In the genomic region with DNA sequence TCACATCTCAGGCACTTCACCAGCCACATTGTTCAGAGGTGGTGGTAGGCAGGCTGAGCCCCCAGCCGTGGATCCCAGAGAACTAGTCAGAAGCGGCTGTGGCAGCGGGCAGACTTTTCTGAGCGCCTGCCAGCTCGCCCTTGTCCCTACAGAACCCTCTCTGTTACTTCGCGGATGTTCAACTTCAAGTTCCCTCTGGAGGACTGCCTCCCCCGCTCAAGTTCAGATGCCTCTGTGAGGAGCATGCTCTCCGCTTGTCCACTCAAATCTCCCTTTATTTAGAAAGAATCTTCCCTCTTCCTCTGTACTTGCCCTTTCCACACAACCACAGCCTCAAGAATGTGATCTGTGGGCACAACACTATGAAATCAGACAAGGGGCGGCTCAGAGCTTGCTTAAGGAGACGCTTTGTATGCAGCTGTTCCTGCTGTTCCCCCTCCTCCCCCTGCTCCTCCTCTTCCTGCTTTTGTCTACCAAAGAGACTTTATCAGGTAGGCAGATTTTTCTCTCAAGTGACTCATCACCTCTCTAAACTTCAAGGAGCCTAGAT, we compare ENCODE assay signal across 9 mouse cellular contexts. TPM values are rescaled to one million over a fixed set of nuclear protein-coding genes. Genes with fewer than 3 reads are reported as not detected.
A peak's percentile ranks its signal among the peaks of the same experiment; 100 is the strongest.
DNase-seq lines count a peak whose midpoint lies in the region; ATAC-seq lines count a peak whose summit lies in the region.
"Had no signal": no experiment of that assay in that cellular context is flagged by ENCODE, and none has a peak within 500 bp of the region (broad histone marks: within the 10 kb centered on the region; RNA-seq: fewer than 3 reads in every experiment).

No protein-coding gene starts in this region.

- intact Hi-C loops in heart, postnatal 10 days (cut with DNase I) = loop anchor here (2.0 kb wide), 1 partner anchor 41 kb away; no protein-coding TSS in a partner anchor
- intact Hi-C loops in left cerebral cortex, postnatal 25 days (cut with DNase I) = no loop called here

- peak; percentile 27; the same call in 1 of the 2 replicates for ATAC-seq in embryonic facial prominence, embryonic 13.5 days (ENCODE audit: insufficient number of reproducible peaks, insufficient read depth, low FRiP score, low TSS enrichment, low read depth)
- ATAC-seq in midbrain, embryonic 15.5 days (replicated peaks) = 0 out of 2 replicates have a peak, but pooled peaks have one; percentile 37

- 0 out of 2 replicates have a peak overlapping the region, but pooled peaks have one; percentile 13 for H3K4me3 ChIP-seq in embryonic facial prominence, embryonic 13.5 days
- H3K4me3 ChIP-seq in midbrain, embryonic 15.5 days = no peak overlapping the region
- H3K4me3 ChIP-seq: limb, embryonic 12.5 days had no signal

- H3K9ac ChIP-seq in embryonic facial prominence, embryonic 13.5 days = 0 out of 2 replicates have a peak overlapping the region, but pooled peaks have one; percentile 44
- H3K9ac ChIP-seq in midbrain, embryonic 15.5 days = no peak overlapping the region
- H3K9ac ChIP-seq: limb, embryonic 12.5 days had no signal

- H3K27me3 ChIP-seq in embryonic facial prominence, embryonic 13.5 days = no peaks in the 10 kb centered on the region
- no peaks in the 10 kb centered on the region for H3K27me3 ChIP-seq in midbrain, embryonic 15.5 days (replicated peaks)
- H3K27me3 ChIP-seq: limb, embryonic 12.5 days had no signal

- peak overlapping the region; percentile 43 for H3K4me2 ChIP-seq in embryonic facial prominence, embryonic 13.5 days
- peak overlapping the region; percentile 12; the same call in 1 of the 2 replicates for H3K4me2 ChIP-seq in midbrain, embryonic 15.5 days
- H3K4me2 ChIP-seq: limb, embryonic 12.5 days had no signal

- peak; percentile 11 for DNase-seq in layer of hippocampus, adult 11-12 months (ENCODE audit: low spot score)
- DNase-seq in layer of hippocampus, adult 9-10 months (ENCODE audit: low spot score) = no peak
- peak; percentile 46 to 53 for DNase-seq in heart, postnatal 10 days
- DNase-seq in left cerebral cortex, postnatal 25 days (ENCODE audit: low spot score in 2 of 2) = peak; percentile 7 to 32
- DNase-seq in thymus, postnatal 25 days = peak; percentile 37
- no peak for DNase-seq in adipocyte (ENCODE audit: low spot score)

- H3K36me3 ChIP-seq in embryonic facial prominence, embryonic 13.5 days = no peaks in the 10 kb centered on the region
- no peaks in the 10 kb centered on the region for H3K36me3 ChIP-seq in midbrain, embryonic 15.5 days (replicated peaks)
- H3K36me3 ChIP-seq: limb, embryonic 12.5 days had no signal

- H3K9me3 ChIP-seq in embryonic facial prominence, embryonic 13.5 days = no peaks in the 10 kb centered on the region
- H3K9me3 ChIP-seq in midbrain, embryonic 15.5 days = no peaks in the 10 kb centered on the region
- H3K9me3 ChIP-seq: limb, embryonic 12.5 days had no signal

- H3K4me1 ChIP-seq in embryonic facial prominence, embryonic 13.5 days = peaks cover 15% of the 10 kb centered on the region; the same call in 1 of the 2 replicates
- H3K4me1 ChIP-seq in midbrain, embryonic 15.5 days = no peaks in the 10 kb centered on the region
- H3K4me1 ChIP-seq: limb, embryonic 12.5 days had no signal

- H3K27ac ChIP-seq in embryonic facial prominence, embryonic 13.5 days = peak overlapping the region; percentile 87
- H3K27ac ChIP-seq in midbrain, embryonic 15.5 days = no peak overlapping the region
- H3K27ac ChIP-seq: limb, embryonic 12.5 days had no signal

- WGBS in embryonic facial prominence, embryonic 13.5 days = 37% methylated on average over 11 of the region's 11 CpGs
- WGBS in midbrain, embryonic 15.5 days = 51% methylated on average over 11 of the region's 11 CpGs

RNA-seq across cellular contexts. Expression of a gene that starts 42.9 kb away (rescaled TPM):
- 101 and 102 TPM in 2 replicates for polyA plus RNA-seq in embryonic facial prominence, embryonic 13.5 days (2015; fragmentation: Nextera tagmentation; extraction: Ambion mirVana)
- 10 to 100 TPM; 77.6 to 80.3 TPM for total RNA-seq in heart, postnatal 10 days (2021)
- total RNA-seq in left cerebral cortex, postnatal 25 days (2021) = 10 to 100 TPM; 53.8 to 58.0 TPM
- 19.7 and 21.1 TPM in 2 replicates for polyA plus RNA-seq in midbrain, embryonic 15.5 days (2015; fragmentation: Nextera tagmentation; extraction: Ambion mirVana)

RNA-seq across cellular contexts. Expression of a gene that starts 52.0 kb away (rescaled TPM):
- 3.6 and 4.5 TPM in 2 replicates for polyA plus RNA-seq in embryonic facial prominence, embryonic 13.5 days (2015; fragmentation: Nextera tagmentation; extraction: Ambion mirVana)
- total RNA-seq in heart, postnatal 10 days (2021) = 1 to 10 TPM; 2.7 to 2.9 TPM
- under 1 TPM; 0.11 to 0.34 TPM for total RNA-seq in left cerebral cortex, postnatal 25 days (2021)
- polyA plus RNA-seq in midbrain, embryonic 15.5 days (2015; fragmentation: Nextera tagmentation; extraction: Ambion mirVana) = 1.4 and 1.7 TPM in 2 replicates

Comparison
In these comparisons a context has a peak if more than half of its experiments do, and no peak if none do; other contexts are left out.
1. DNase-seq: peak in layer of hippocampus, adult 11-12 months (single experiment), heart, postnatal 10 days (2 of 2), left cerebral cortex, postnatal 25 days (2 of 2) and thymus, postnatal 25 days (single experiment); none in layer of hippocampus, adult 9-10 months (single experiment) and adipocyte (single experiment).